Mouse (Mus musculus) retina, postnatal 1 day (tissue): ENCODE results near the gene Runx1.
A peak's percentile ranks its signal among the peaks of the same experiment; 100 is the strongest.

Experiments
- DNase-seq: peaks from one replicate; pipeline ENCODE4 v3.0.0-alpha.2; 2012

Gene Runx1

GRCm38 (mm10) chr16:92606491-92606965 lies 219.4 kb downstream of the Runx1 start:
- DNase-seq = no peak

DNA sequence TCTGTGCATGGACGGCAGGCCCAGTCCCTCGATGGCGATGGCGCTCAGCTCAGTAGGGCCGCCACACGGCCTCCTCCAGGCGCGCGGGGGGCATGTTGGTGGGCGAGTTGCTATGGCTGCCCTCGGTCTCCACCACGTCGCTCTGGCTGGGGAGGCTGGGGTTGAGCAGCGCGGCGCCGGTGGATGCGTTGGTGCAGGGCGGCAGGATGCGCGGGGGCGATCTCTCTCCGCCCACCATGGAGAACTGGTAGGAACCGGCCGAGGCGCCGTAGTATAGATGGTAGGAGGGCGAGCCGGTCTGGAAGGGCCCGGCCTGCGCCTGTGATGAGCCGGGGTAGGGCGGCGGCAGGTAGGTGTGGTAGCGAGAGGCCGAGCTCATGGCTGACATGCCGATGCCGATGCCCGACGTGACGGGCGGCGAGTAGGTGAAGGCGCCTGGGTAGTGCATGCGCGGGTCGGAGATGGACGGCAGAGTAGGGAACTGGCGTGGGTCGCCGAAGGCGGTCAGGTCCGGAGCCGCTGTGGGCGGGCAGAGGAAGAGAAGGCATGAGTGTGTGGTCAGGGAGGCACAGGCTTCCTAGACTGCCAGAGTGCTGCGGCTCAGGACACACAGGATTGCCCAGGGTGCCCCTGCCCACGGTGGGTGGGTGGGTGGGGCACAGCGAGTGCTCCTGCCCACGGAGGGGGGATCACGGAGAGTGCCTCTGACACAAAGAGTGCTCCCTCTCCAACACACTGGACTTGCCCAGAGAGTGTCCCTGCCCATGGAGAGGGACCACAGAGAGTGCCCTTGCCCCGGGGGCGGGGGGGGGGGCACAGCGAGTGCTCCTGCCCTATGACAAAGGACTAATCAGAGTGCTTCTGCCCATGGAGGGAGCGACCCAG lies 220.1 kb downstream of the Runx1 start:
- DNase-seq = peak; percentile 58

GRCm38 (mm10) chr16:92602504-92602903 lies 223.4 kb downstream of the Runx1 start:
- no peak for DNase-seq

DNA sequence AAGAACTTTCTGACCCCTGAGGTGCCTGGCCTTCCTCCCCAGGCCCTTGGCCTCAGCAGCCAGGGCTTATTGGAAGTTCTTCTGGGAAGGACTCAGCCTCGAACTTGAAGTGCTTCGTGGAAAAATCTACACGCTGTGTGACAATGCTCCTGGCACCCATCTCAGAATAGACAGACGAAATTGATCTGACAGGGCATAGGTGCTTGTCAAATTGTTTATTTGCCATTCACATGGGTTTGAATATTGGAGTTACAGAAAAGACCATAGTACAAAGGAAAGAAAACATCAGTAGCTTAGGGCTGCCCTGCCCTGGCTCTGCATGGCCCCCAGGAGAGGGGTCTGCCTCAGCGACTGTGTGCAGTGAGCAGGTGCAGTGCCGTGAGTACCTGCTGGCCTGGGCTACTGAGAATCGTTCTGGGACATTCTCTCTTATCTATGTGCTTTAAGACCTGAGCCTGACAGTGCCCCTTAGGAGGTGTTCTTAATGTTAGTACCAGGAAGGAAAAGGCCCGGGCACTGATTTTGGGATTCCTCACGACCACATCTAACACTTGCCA lies 224.6 kb downstream of the Runx1 start:
- DNase-seq = no peak

- DNase-seq = no peak
Observed at GRCm38 (mm10) chr16:92599451-92599850, 226.5 kb downstream of the Runx1 start.

DNA sequence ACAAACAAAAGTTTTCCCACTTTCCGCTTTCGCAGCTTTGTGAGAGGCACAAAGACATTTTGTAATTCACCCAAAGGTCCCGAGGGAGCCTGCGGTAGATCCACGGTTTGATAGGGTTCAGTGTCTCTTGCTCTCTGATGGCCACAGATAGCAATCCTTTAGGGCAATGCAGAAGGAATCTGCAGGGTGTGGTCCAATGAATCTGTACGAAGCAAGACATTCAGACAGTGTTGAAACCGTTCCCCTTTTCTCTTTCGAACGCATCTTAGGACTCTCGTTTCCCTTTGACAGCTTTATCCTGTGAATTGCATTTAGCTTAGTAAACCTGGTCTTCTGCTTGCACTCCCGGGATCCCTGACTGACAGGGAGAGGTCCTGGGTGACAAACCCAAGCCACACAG lies 228.3 kb downstream of the Runx1 start:
- DNase-seq = no peak

DNA sequence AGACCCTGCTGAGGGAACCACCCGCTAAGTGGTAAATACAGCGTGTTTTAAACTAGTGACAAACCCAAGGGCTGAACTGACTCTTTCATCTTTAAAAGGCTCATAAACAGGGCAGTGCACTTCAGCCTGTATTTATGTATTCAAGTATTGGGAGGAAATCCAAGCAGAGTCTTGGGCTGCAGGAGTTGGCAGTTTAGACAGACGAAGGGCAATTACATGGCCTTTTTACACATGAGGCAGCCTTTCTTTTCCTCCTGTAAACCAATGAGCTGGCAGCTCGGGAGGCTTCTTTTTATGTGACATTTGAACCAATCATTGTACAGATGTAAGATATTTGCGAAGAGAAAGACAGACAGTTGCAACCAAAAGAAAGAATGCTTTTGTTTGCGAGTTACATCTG lies 233.7 kb downstream of the Runx1 start:
- DNase-seq = no peak

- DNase-seq = no peak
Observed at GRCm38 (mm10) chr16:92591783-92592182, 234.2 kb downstream of the Runx1 start.

GRCm38 (mm10) chr16:92587836-92588235 lies 238.1 kb downstream of the Runx1 start:
- DNase-seq = no peak

GRCm38 (mm10) chr16:92581767-92582166 lies 244.2 kb downstream of the Runx1 start:
- no peak for DNase-seq

- no peak for DNase-seq
Observed at GRCm38 (mm10) chr16:92580981-92581380, 245.0 kb downstream of the Runx1 start.

DNA sequence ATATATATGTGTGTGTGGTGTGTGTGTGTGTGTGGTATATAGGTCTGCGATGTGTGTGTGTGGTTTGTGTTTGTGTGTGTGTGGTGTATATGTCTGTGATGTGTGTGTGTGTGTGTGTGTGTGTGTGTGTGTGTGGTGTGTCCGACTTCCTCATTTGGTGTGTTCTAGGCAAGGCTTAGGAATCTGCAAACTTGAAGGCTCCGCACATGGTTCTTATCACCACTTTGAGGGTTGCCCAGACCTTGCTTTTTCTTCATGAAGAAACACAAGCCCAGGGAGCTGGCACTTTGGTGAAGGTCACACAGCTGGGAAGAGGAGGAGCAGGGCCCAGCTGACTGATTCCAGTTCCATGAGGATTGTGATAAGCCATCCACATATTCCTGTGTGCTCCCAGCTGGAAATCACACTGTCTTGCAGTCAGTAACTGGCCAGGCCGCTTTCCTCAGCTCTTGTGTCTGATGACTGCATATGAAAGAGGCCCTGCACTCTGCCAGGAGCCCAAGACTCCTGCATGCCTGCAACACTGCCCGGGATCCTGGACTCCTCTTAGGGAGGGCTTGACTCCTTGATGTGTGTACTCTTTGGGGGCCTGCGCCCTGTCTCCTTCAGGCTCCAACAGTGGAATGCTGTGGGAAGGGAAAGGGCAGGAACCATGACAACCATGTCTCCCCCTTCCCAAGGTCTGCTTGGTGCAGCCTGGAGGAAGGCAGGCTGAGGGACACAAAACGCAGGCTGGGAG lies 246.9 kb downstream of the Runx1 start:
- no peak for DNase-seq

- DNase-seq = no peak
Observed at GRCm38 (mm10) chr16:92577381-92577780, 248.6 kb downstream of the Runx1 start.

- no peak for DNase-seq
Observed at GRCm38 (mm10) chr16:92575792-92576191, 250.2 kb downstream of the Runx1 start.

GRCm38 (mm10) chr16:92573193-92573592 lies 252.8 kb downstream of the Runx1 start:
- no peak for DNase-seq

GRCm38 (mm10) chr16:92571246-92571645 lies 254.7 kb downstream of the Runx1 start:
- DNase-seq = no peak

GRCm38 (mm10) chr16:92566146-92566545 lies 259.8 kb downstream of the Runx1 start:
- peak; percentile 12 for DNase-seq

DNA sequence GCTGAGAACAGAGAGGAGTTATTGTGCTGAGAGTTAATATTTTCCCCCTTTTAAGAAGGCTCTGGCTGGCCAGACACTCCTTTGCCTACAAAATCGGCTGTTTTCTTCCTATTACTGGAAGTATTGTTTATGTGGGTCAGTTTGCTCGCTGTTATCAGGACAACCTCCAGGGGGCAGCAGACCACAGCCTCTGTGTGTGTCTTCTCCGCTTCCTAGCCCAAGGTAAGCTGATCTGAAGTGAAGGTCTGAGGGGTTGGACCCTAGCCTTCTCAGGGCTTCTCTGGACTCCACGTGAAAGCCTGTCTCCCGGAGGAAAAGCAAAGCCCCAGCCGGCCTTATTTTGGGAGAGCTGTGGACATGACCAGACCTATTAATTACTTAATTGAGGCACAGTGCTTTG lies 260.2 kb downstream of the Runx1 start:
- DNase-seq = peak; percentile 86

DNA sequence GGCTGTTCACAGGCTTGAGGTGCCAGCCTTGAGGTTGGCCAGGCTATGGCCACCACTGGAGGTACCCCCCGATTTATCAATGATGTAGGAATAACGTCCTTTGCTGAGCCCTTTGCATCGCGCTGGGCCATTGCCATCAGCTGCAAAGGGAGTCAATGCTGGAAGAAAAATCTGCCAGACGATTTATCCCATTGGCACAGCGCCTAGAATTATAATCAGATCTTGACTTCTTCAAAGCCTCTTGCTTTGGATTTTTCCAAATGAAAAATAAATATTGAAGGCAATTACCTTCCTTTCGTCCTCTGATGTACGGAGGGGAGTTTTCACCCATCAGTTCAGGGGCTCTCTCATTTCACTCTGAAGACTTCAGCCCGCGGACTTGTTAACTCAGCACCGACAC lies 260.7 kb downstream of the Runx1 start:
- no peak for DNase-seq

DNA sequence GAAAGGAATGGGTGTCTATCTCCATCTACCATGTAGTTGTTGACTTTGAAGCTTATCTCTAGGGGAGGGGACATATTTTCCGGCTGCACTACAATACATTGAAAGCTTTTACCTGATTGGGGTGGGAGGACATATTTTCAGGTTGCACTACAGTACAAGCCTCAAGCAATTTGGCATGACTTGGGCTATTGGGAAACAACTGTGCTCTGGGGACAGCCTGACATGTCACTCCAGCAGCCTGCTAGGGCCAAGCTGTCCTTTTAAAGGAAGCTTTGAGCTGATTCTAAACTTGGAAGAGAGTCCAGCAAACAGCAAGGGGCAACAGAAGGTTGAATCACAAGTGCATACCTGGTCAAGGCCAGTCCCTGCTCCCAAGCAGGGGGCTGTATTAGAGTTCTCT lies 270.9 kb downstream of the Runx1 start:
- no peak for DNase-seq

DNA sequence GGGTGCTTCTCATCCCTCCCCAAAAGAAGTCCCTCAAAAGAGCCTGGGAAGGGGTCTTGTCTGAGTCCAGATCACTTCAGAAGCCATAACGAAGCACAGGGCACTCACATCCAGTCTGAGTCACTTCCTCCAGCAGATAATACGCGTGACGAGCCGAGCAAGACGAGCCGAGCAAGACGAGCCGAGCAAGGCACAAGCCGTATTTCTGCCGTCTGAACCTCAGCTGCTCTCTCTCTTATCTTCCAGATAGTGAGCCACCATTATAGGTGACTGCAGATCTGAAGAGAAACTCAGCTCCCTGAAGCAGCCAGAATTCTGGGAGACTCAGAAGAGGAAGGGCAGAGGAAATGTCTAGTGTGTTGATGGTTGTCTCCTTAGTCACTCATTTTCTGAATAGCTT lies 273.1 kb downstream of the Runx1 start:
- no peak for DNase-seq

- no peak for DNase-seq
Observed at GRCm38 (mm10) chr16:92552106-92552382, 273.9 kb downstream of the Runx1 start.
